Mouse (Mus musculus): ENCODE data around the gene Tnfrsf8. TPM values are rescaled to one million over a fixed set of nuclear protein-coding genes. Genes with fewer than 3 reads are reported as not detected.
A peak's percentile ranks its signal among the peaks of the same experiment; 100 is the strongest.

Tnfrsf8 gene
- total and polyA plus RNA-seq, 3 experiments, result 12.7 to 31.0 (median 24.7) TPM

DNA sequence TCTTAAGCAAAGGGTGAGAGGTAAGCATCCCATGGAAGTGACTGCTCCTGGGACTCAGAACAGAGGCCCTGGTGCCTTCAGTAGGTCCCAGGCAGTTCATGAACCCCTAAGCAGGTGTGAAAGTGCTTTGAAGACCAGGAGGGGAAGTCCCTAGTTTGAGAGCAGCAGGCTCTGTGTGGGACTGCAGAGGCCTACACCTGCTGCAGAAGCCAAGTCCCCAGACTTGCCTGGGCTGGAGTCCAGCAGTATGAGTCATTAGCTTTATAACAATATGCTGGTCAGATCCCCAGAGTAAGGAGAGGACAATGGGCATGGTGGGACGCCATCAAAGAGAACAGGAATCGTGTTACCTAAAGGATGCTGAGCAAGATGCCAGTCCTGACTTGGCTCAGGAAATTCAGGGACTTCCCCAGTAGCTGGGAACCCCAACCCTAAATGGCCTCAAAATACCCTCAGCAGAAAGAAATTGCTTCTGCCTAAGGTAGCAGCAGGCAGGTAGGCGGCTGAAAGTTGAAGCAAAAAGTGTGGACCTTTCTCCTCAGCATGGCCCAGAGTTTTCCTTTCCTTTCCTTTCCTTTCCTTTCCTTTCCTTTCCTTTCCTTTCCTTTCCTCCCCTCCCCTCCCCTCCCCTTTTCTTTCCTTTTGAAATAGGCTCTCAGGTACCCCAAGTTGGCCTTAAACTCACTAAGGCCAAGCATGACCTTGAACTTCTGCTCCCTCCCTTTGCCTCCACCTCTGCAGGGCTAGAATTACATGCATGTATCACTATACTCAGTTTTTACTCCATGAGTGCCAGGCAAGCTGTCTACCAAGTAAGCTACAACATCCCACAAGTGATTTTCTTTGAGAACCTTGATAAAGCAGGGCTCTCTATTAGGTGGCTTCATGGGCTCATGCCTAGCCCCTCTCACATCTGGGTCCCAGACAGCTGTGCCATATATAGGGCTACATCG, 4.6 kb upstream of the Tnfrsf8 start (continued):
- TF ChIP-seq USF1 (IDR thresholded peaks at IDR 0.05; ENCODE audit: low read depth, low read length) (no peak), PAX5 (IDR thresholded peaks at IDR 0.05; ENCODE audit: low read length) (no peak), MAX (IDR thresholded peaks at IDR 0.05; ENCODE audit: low read length) (peak; percentile 66), E2F4 (IDR thresholded peaks at IDR 0.05; ENCODE audit: insufficient replicate concordance, low read depth, low read length) (no peak), CTCF (conservative IDR thresholded peaks at IDR 0.05 in 1 of 2, IDR thresholded peaks at IDR 0.05 in 1 of 2; ENCODE audit: low read depth in 2 of 2, low read length in 2 of 2) (no peak), KAT2A (IDR thresholded peaks at IDR 0.05; ENCODE audit: insufficient replicate concordance, low read length) (no peak), JUN (IDR thresholded peaks at IDR 0.05; ENCODE audit: insufficient read depth, low read depth, low read length) (peak; percentile 63), MAZ (IDR thresholded peaks at IDR 0.05; ENCODE audit: low read depth, low read length) (peak; percentile 54; the same call in 1 of the 2 replicates), ZMIZ1 (IDR thresholded peaks at IDR 0.05; ENCODE audit: low read depth, low read length) (no peak)

DNA sequence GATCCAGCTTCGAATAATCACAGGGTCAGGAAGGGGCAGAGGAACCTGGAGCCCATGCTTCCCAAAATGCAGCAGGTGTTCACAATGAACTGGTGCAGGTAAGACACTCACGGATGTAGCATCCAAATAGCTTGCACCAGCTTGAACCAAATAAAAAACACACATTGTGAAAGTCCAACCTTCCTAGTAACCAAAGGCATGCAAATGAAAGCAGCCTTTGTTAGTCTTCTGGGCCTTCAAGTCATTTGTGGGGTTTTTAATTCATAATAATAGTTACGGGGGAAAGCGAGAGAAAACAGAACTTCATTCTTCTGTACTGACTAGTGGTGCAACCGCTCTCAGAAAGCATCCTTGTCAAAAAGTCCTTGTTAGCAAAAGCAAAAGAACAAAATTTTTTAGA, 1.7 kb upstream of the Tnfrsf8 start:
- Histone ChIP-seq H3K79me2 (replicated peaks; ENCODE audit: control insufficient read depth, extremely low read depth, insufficient read depth, poor library complexity, severe bottlenecking) (no peaks in the 10 kb centered on the region; the same call in 1 of the 2 replicates), H3K27ac (ENCODE audit: insufficient read depth, low read depth) (no peak overlapping the region; the same call in 1 of the 2 replicates), H3K36me3 (replicated peaks in 1 of 2; ENCODE audit: control insufficient read depth in 1 of 2, insufficient read depth in 1 of 2, low read length in 1 of 2) (no peaks in the 10 kb centered on the region), H3K4me1 (ENCODE audit: control insufficient read depth in 1 of 2, insufficient read depth in 2 of 2) (peaks cover 42 to 91% of the 10 kb centered on the region in 2 experiments), H3K9me3 (replicated peaks; ENCODE audit: low read length) (no peaks in the 10 kb centered on the region), H3K4me3 (replicated peaks in 1 of 3; ENCODE audit: low read depth in 2 of 3, low read length in 2 of 3, poor library complexity in 1 of 3) (no peak overlapping the region), H3K4me2 (ENCODE audit: insufficient read depth, low read depth, poor library complexity, severe bottlenecking) (no peak overlapping the region), H3K9ac (ENCODE audit: insufficient read depth, low read depth) (no peak overlapping the region), H3K27me3 (replicated peaks) (no peaks in the 10 kb centered on the region)
- dilution Hi-C loops (cut with MboI; ENCODE audit: extremely low pct_ligation_motif_present, extremely low pct_unique_long_range_greater_than_20kb, low sequenced_read_pairs) (no loop called here), in situ Hi-C loops (cut with MboI; ENCODE audit: low pct_ligation_motif_present, low pct_unique_long_range_greater_than_20kb, low sequenced_read_pairs) (no loop called here)
- TF ChIP-seq ZC3H11A (IDR thresholded peaks at IDR 0.05; ENCODE audit: low read depth, low read length), result no peak
- no peak for TF ChIP-seq ZNF384 (IDR thresholded peaks at IDR 0.05; ENCODE audit: low read depth, low read length)
- no peak for TF ChIP-seq GABPA (IDR thresholded peaks at IDR 0.05; ENCODE audit: insufficient replicate concordance, low read depth, low read length)
- TF ChIP-seq RAD21 (IDR thresholded peaks at IDR 0.05; ENCODE audit: low read depth, low read length), result no peak
- 0 out of 2 replicates have a peak, but pooled peaks have one; percentile 9 for TF ChIP-seq RCOR1 (conservative IDR thresholded peaks at IDR 0.05; ENCODE audit: low read depth, low read length)
- TF ChIP-seq EP300 (IDR thresholded peaks at IDR 0.05; ENCODE audit: low read length), result peak; percentile 62
- TF ChIP-seq HCFC1 (IDR thresholded peaks at IDR 0.05; ENCODE audit: low read depth, low read length), result no peak
- peak; percentile 53; the same call in 1 of the 2 replicates for TF ChIP-seq MEF2A (IDR thresholded peaks at IDR 0.05; ENCODE audit: borderline replicate concordance, low read depth, low read length)
- 0 out of 2 replicates have a peak, but pooled peaks have one; percentile 48 for TF ChIP-seq BHLHE40 (IDR thresholded peaks at IDR 0.05; ENCODE audit: low read depth, low read length)
- TF ChIP-seq SMC3 (IDR thresholded peaks at IDR 0.05; ENCODE audit: low read depth, low read length), result no peak
- no peak for TF ChIP-seq MAFK (IDR thresholded peaks at IDR 0.05; ENCODE audit: insufficient replicate concordance, low read length)
- no peak for TF ChIP-seq POLR2A (IDR thresholded peaks at IDR 0.05; ENCODE audit: low read depth, low read length)
- TF ChIP-seq E2F4 (IDR thresholded peaks at IDR 0.05; ENCODE audit: insufficient replicate concordance, low read depth, low read length), result no peak
- TF ChIP-seq IRF4 (IDR thresholded peaks at IDR 0.05; ENCODE audit: low read depth, low read length), result no peak; the same call in none of the 2 replicates
- no peak for TF ChIP-seq POLR2AphosphoS2 (IDR thresholded peaks at IDR 0.05; ENCODE audit: low read depth, low read length)
- TF ChIP-seq UBTF (IDR thresholded peaks at IDR 0.05; ENCODE audit: low read depth, low read length), result no peak
- TF ChIP-seq KAT2A (IDR thresholded peaks at IDR 0.05; ENCODE audit: insufficient replicate concordance, low read length), result no peak
- TF ChIP-seq JUND (conservative IDR thresholded peaks at IDR 0.05; ENCODE audit: low read depth, low read length), result no peak
- TF ChIP-seq SIN3A (IDR thresholded peaks at IDR 0.05; ENCODE audit: low read length), result no peak
- peak; percentile 69 for TF ChIP-seq TCF12 (IDR thresholded peaks at IDR 0.05; ENCODE audit: low read depth, low read length)
- peak; percentile 61; the same call in 1 of the 2 replicates for TF ChIP-seq ETS1 (conservative IDR thresholded peaks at IDR 0.05; ENCODE audit: low read depth, low read length)
- TF ChIP-seq TBP (conservative IDR thresholded peaks at IDR 0.05; ENCODE audit: low read depth, low read length), result no peak
- TF ChIP-seq CTCF (conservative IDR thresholded peaks at IDR 0.05 in 1 of 2, IDR thresholded peaks at IDR 0.05 in 1 of 2; ENCODE audit: low read depth in 2 of 2, low read length in 2 of 2), result no peak
- peak; percentile 51 for DNase-seq (ENCODE audit: extremely low read depth)
